Mouse (Mus musculus): Measurements from ENCODE around the gene Psmd9.

Psmd9 gene

DNA sequence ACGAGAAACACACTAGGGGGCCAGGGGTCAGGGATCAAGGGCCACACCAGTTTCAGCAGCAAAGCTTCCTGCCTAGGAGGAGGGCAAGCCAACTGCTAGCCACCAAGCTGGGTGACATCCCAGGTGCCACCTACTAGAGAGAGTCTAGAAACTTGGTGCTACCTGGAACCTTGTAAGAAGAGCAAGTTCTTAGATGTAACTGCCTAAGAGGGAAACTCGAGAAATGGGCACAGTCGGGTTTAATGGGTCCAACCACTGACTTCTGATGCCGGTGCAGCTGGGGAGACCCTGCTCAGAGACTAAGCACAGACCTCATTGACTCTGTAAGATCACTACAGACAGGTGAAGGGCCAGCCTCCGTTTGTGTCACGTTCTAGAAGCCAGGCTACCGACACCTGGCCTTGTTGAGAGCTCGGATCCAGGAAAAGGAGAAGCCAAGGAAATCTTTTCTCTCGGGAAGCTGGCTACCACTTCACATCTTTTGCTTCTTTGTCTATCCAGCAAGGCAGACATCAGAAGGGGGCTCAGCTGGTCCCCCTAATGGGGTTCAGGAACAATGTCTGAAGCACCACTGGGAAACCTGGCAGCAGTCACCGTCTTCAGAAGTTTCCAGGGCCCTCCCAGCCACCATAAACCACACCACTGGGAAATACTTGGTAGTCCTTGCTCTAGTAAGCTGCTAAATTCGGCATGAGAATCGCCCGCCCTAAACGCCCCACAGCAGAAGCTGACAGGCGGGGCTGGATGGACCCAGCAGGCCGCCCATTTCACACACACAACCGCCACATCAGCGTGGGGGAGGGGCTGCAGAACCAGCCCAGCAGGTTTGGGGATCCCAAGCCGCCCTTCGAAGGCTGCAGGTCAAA is 31.9 kb upstream of the Psmd9 start:
- no peak for DNase-seq (ENCODE audit: low spot score)

DNA sequence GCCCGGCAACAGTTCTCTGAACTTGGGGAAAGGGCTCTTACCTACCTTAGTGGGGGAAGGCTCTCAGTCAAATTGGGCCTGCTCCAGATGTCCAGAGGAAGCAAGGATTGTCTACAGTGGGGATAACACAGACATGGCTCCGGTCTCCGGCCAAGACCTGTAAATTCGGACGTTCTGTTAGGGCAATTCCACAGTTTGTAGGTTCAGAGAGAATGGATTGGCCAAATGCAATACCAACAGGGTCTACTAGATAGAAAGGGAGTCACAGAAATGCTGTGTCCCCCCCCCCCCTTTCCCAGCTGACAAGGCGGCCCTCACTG is 31.3 kb upstream of the Psmd9 start:
- DNase-seq (ENCODE audit: low spot score), result peak; percentile 45

DNA sequence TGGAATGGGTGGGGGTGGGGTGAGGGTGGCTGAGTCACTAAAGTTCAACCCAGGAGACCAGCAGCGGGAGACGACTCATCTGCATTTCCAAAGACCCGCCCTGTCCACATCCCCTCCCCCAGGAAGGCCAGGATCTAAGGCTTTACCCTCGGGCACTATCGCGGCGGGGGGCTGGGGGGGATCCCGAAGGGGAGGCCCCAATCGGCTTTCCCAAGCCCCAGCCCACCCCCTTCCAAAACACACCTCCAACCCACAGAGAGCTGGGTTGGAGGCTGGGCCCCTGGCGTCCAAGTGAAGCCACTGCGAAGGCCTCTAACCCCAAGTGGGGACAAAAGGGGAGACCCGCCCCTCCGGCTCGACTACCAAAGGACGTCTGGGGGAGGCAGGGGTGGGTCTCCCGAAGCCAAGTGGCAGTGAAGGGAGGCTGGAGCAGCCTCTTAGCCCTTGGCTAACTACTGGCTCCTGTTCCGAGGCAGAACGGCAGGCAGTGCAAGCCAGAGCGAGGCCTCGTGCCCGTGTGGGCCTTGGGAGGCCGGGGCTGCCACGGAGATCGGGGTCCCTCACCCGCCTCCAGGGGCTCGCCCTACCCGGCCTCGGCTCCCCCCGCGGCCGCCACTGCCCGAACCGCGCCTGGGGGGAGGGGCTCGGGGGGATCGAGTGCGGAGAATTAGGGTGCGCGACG is 30.8 kb upstream of the Psmd9 start:
- peak; percentile 65 for DNase-seq (ENCODE audit: low spot score)

DNA sequence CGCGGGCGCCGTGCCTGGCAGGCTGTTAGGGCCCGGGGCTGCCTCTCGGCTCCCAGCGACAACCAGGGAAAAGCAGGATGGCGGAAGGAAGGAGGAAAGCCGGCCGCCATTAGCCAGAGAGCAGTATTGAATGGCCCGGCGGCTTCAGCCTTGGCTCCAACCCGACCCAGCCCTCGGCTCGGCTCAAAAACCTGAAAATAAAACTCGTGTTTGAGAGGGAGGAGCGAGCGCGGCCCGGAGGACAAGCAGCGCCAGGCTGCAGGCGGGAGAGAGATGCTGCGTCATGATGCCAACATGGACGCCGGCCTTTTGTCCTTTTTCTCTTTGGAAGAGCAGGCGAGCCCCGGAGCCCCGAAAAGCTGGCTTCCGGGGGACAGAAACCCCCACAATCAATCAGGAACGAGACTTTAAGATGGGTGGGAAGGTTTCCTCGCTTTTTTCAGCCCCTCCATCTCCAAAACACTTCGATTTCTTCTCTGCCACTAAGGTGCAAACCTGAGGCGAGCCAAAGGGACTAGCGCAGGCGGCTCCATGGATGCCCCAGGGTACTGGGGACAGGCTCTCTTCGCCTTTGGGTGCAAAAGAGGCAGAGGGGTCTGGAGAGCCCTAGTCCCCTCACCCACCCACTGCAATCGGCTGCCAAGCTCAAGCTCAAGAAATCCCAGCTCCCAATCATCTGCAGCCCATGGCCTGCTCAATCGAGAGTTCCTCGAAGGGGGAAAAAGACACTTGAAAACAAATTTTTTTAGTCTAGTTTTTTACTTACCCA is 30.1 kb upstream of the Psmd9 start:
- DNase-seq (ENCODE audit: low spot score), result peak; percentile 67

DNA sequence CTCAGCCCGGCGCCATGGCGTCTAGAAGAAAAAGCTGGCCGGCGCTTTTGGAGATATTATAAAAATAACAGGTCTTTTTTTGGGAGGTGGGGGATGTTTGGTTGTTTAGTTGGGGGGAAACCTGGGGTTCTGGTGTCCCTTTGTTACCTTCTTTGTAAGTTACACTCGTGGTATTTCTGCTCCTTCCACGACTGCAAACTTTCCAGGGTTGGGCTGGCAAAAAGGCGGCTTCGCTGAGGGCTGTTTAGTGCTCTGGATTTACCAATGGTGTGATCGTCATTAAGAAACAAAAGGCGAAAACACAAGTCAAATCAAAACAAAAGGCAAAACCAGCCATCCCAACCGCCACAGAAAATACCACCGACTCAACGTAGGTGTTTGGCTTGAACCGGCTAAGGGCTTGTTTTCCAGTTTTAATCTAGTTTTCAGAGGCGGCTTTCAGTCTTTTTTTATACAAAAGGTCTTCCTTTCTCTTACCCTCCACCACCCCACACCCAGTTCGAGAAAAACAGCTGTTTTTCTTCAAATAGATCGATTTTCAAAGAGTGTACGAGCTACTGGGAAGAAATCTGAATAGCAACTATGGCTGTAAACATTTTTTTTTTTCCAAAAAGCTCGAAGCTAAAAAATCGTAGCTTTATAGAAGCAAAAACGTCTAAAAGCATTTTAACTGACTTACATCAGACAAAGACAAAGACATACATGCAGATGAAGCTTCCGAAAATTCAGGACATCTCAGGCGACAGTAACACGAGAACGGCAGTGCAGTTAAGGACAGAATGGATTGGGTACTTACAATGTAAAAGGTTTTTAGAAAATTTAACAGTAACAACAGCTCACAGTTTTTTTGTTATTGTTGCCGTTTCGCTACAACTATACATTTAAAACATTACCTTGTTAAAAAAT is 29.2 kb upstream of the Psmd9 start:
- no peak for DNase-seq (ENCODE audit: low spot score)

DNA sequence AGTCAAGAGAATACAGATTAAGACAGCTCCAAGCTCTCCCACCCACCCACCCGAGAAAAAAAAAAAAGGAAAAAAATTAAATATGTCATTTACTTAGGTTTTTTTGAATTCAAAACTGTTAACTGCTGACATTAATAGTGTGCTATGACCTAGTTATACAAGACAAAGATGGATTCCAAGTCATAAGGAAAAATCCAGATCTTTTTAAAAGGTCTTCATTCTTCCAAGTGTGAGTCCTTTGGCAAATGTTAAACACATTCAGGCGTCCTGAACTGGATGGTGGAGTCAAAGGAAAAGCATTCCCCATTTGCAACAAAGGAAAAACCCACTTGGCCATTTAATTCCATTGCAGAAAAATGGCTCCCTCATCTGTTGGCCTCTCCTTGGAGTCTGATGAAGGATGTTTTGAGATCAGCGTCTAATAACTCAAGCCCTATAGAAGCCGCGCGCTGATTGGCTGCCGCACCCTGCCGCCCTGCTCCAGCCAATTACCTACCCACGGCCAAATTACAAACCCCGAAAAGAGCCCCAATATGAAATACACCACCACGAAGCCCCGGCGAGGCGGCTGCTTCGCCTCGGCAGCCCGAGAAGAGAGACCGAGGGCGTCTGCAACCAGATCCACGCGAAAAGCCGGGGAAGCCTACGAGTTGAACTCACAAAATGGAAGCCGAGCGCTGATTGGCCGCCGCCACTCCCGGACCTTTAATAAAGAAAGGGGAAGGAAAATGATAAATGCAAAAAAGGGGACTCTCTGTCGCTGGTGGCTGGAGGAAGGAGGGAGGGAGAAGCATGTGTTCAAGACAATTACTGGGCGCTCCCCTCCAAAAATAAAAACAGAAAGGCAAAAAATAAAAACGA is 28.3 kb upstream of the Psmd9 start:
- peak; percentile 82 for DNase-seq (ENCODE audit: low spot score)

DNA sequence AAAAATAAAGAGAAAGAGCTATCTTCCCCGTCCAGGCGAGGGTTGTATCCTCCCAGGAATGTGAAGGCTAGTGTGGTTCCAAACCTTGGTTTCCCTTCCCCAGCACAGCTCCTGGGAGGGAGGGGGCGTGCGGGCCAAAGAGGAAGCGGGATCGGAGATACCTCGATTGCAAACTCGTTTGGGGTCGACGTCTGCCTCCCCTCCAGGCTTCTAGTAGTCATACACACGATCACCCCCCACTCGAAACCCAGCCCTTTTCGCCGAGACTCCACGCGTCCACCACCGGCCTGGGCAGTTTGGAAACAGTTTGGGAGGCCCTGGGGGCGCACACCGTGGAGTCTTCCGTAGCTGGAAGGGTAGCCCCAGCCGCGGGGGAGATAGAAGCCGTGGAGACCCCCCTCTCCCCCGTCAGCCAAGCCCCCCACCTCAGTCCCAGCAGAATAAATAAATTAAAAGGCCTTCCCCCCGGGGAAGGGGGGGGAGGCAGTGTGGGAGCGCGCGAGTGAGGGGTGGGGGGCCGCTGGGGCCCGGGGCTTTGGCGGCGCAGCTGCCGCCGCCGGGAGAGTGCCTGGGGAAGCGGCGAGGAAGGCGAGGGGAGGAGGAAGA is 27.6 kb upstream of the Psmd9 start:
- peak; percentile 40 for DNase-seq (ENCODE audit: low spot score)

DNA sequence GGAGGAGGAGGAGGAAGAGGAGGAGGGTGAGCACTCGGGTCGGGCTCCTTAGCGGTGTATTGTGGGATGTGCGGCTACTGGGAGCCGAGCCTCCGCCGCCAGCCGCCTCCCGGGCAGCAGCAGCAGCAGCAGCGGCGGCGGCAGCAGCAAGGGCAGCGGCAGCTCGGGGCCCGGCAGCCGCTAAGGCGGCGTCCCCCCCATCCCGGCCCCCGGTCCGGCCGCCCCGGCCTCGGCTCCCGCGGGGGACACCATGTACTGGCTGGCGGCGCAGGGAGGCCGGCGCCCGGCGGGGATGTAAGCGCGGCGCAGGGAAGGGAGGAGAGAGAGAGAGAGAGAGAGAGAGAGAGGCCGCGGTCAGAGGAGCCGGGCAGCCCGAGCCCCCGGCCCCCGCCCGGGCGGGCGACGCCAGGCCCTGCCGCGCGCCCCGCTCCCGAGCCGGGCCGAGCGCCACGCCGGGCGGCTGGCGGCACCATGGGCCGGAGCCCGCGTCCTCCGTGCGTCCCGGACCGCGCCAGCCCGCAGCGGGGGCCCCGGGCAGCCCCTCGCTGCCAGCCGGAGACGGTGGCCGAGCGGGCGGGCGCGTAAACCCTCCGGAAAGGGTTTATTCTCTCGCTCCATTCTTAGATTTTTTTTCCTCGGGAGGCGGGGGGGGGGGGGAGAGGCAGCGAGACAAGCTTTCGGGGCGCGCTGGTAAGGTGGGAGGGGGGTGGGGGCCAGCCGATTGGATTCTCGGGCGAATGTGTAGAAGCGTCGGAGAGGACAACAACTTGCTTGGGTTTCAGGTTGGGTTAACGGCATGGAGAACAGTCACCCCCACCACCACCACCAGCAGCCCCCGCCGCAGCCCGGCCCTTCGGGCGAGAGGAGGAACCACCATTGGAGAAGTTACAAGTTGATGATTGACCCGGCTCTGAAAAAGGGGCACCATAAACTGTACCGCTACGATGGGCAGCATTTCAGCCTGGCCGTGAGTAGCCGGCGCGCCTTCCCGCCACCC is 26.8 kb upstream of the Psmd9 start, which contains the start of gene Setd1b:
Gene Setd1b, plus strand, starts transcription at position 33 of the 997 bp plus-strand sequence.
- DNase-seq (ENCODE audit: low spot score), result peak; percentile 40

DNA sequence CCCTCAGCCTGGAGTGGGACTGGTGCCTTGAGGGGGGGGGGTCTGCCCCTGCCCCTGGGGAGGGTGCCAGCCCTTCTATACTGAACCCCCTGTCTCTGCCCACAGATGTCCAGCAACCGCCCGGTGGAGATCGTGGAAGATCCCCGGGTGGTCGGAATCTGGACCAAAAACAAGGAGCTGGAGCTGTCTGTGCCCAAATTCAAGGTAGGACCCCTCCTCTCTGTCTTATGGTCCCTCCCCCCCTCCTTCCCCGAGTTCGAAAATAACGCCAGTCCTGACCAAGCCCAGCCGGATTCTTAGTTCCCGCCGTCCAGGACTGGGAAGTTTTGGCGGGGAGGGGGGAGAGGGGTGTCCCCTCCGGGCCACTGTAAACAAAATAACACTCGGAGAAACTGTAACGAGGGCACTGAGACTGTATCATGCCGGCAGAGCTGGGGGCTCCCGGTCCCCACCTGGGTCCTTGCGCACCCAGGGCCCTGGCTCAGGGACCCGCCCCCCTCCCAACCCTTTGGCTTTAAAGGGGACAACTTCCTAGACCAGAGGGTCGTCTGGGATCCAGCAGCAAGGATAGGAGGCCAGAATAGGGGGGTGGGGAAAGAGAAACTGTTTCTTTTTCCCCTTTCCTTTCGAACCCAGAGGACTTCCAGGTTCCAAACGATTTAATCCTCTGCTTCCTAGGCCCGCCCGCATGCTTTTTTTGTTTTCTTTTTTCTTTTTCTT is 25.8 kb upstream of the Psmd9 start:
- DNase-seq (ENCODE audit: low spot score), result peak; percentile 67

DNA sequence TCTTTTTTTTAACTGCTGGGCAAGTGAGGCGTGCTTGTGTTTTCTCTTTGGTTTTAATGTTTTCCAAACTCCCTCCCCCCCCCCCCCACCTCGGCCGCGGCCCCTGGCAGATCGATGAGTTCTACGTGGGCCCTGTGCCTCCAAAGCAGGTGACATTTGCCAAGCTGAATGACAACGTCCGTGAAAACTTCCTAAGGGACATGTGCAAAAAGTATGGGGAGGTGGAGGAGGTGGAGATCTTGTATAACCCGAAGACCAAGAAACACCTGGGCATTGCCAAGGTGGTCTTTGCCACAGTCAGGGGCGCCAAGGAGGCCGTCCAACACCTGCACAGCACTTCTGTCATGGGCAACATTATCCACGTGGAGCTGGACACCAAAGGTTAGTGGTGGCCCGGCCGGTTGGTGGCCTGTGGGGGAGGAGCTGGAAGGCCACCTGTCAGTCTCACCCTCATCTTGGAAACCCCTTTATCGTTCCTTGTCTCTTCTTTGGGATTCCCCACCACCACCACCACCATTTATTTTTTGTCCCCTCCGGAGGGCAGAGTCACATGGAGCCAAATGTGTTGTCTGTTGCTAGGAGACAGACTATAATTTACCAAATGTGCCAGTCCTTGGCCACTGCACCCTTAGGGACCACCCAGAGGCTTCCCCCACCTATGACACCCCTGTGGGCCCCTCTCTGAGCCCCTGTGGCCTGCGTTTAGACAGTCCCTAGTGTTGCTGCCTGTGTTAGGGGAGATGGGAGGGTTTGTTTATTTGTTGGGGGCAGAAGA is 25.1 kb upstream of the Psmd9 start:
- no peak for DNase-seq (ENCODE audit: low spot score)

DNA sequence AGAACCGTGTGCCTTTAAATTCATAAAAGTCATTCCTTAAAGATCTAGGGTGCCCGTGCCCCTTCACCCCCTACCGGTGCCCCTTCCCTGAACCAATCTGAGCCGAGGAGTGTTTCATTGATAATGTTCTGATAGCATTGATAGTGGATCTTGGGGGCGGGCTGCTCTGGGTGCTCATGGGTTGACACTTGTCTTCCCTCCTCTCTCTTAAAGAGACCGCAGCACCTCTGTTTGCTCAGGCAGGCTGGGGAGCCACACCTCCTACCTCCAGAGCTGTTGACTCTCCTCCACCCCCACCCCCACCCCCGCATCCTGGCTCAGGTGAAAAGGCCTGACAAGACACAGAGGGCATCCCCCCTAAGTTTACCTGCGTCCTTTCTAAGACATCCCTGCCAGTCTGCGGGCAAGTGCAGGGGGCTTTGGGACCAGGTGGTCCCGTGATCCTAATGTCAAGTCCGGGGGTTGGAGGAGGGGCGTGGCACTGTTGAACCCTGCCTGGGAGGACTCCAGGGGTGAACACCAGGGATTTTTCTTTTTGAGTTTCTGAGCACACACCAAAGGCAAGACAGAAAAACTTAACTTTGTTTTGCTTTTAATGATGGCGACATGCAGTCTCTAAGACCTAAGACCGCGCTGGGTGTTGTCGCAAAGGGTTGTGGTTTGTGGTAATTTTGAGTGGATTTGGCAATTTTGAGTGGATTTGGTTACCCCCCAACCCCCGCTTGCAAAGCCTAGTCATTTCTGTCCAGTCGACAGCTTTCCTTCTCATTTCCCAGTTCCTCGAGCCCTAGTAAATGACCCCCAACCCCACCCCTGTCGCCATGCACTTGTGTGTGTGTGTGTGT is 24.2 kb upstream of the Psmd9 start:
- no peak for DNase-seq (ENCODE audit: low spot score)

DNA sequence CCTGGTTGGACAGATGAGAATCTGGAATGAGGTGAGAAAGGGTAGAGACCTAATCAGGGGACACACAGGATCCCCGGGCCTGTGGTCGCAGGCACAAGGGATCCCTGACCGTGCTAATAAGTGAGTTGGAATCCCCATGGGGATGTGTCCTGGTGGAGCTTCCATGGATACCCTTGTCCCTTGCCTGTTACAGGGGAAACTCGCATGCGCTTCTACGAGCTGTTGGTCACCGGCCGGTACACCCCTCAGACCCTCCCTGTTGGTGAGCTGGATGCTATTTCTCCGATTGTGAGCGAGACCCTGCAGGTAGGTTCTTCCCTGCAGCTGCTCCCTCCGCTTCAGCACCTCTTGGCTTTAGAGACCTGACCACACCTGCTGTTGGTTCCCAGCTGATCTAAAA is 22.9 kb upstream of the Psmd9 start:
- DNase-seq (ENCODE audit: low spot score), result no peak

DNA sequence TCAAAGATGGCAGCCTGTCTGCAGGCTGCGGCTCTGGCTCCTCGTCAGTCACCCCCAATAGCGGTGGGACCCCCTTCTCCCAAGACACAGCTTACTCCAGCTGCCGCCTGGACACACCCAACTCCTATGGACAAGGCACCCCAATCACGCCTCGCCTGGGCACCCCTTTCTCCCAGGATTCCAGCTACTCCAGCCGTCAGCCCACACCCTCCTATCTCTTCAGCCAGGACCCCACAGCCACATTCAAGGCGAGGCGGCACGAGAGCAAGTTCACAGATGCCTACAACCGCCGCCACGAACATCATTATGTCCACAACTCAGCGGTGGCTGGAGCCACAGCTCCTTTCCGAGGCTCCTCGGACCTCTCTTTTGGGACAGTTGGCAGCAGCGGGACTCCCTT is 21.6 kb upstream of the Psmd9 start:
- no peak for DNase-seq (ENCODE audit: low spot score)

DNA sequence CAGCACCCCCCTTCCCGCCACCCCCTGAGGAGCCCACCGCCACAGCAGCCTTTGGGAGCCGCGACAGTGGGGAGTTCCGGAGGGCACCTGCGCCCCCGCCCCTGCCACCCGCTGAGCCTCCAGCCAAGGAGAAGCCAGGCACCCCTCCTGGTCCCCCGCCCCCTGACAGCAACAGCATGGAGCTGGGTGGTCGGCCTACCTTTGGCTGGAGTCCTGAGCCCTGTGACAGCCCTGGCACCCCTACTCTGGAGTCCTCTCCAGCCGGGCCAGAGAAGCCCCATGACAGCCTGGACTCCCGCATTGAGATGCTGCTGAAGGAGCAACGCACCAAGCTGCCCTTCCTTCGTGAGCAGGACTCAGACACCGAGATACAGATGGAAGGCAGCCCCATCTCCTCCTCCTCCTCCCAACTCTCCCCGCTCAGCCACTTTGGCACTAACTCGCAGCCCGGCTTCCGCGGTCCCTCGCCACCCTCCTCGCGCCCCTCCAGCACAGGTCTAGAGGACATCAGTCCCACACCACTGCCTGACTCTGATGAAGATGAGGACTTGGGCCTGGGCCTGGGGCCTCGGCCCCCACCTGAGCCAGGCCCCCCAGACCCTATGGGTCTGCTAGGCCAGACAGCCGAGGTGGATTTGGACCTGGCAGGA is 21.0 kb upstream of the Psmd9 start:
- DNase-seq (ENCODE audit: low spot score), result no peak

DNA sequence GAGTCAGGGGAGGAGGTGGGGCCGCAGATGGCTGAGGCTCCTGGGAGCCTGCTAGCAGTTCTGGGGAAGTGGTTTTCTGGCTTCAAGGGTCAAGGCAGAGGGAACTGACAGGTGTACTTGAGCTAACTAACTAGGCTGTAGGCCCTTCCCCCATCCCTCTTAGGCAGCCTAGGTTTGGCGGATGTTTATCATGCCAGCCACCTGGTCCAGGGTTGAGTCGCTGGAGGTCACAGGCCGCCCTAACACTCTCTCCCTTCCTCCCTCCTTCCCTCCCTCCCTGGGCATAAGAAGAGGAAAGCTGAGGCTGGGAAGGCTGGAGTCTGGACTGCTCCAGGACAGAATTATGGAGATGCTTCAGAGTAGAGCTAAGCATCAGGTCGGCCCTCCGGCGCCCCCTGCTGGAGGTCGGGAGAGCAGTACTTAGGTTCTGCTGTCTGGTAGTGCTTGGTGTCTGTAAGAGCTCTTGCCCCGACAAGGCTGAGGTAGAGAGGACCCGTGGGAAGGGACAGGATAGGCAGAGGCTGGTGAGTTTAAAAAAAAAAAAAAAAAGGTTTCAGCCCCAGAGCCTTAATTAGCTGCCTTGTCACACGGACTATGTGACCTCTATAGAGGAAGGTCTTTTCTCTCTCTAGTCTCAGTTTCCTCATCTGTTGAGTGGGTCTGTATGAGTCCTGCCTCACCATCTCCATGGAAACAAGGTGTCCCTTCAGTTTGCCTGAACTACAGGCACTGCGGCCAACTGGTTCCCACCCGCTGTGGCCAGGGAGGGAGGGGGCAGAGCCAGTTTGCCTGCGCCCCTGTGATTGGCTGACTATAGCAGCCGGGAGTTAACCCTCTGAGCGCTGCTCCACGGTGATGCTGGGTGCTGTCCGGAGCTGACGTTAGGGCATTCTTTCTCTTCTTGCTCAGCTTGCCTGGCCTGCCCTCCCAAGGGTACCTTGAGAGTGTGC is 19.5 kb upstream of the Psmd9 start:
- DNase-seq (ENCODE audit: low spot score), result peak; percentile 79
